Mouse (Mus musculus) lung, embryonic 14.5 days (tissue): ENCODE data around the gene Ncam1. TPM values are rescaled to one million over a fixed set of nuclear protein-coding genes. Genes with fewer than 3 reads are reported as not detected.
A peak's percentile ranks its signal among the peaks of the same experiment; 100 is the strongest.

Experiments
- ATAC-seq: fragments of 200-750 bp; cut with Nextera tagmentation; 2 replicates; pipeline ENCODE4 v1.8.0; 2017; ENCODE audit warnings: mild to moderate bottlenecking, moderate TSS enrichment, moderate library complexity; ENCODE audit not compliant: insufficient read depth
- DNase-seq: peaks from one replicate; pipeline ENCODE4 v3.0.0-alpha.2; 2015
- H3K27ac ChIP-seq: fragments of 300-500 bp; sonication (generic); 2 replicates; pipeline ENCODE4 v1.5.1; 2014; ENCODE audit warnings: low read depth, mild to moderate bottlenecking, moderate library complexity
- H3K27me3 ChIP-seq: fragments of 300-500 bp; sonication (generic); 2 replicates; pipeline ENCODE4 v1.6.1; 2014; ENCODE audit warnings: low read length, control low read depth; ENCODE audit not compliant: insufficient read depth
- H3K36me3 ChIP-seq: fragments of 300-500 bp; sonication (generic); 2 replicates; pipeline ENCODE4 v1.6.1; 2014; ENCODE audit warnings: control low read depth; ENCODE audit not compliant: insufficient read depth
- H3K4me1 ChIP-seq: fragments of 300-500 bp; sonication (generic); 2 replicates; pipeline ENCODE4 v1.6.1; 2014; ENCODE audit warnings: antibody characterized with exemption, control low read depth; ENCODE audit not compliant: insufficient read depth
- H3K4me2 ChIP-seq: fragments of 300-500 bp; sonication (generic); 2 replicates; pipeline ENCODE4 v1.6.1; 2014; ENCODE audit warnings: mild to moderate bottlenecking
- H3K4me3 ChIP-seq: fragments of 300-500 bp; sonication (generic); 2 replicates; pipeline ENCODE4 v1.5.1; 2014; ENCODE audit warnings: low read depth, low read length
- H3K9ac ChIP-seq: fragments of 300-500 bp; sonication (generic); 2 replicates; pipeline ENCODE4 v1.6.1; 2014
- H3K9me3 ChIP-seq: fragments of 300-500 bp; sonication (generic); 2 replicates; pipeline ENCODE4 v1.6.1; 2016; ENCODE audit warnings: low read depth, low read length, control low read depth
- CTCF ChIP-seq: IDR thresholded peaks from 2 replicates; pipeline ENCODE4 v1.5.1; 2016; ENCODE audit warnings: antibody characterized with exemption, low read depth
- WGBS: fragments of 180-500 bp; shearing (Covaris S2); extraction: QIAGEN DNeasy Blood & Tissue Kit; methylation state at CpG from one replicate; pipeline ENCODE4 v1.1.7; 2014; 5-methylcytosine and 5-hydroxymethylcytosine counted together
- polyA plus RNA-seq: library from polyadenylated mRNA; unstranded; fragments of >200 nt; fragmentation: Nextera tagmentation; extraction: Ambion mirVana; gene quantifications from 2 replicates; pipeline ENCODE4 v1.2.1, GENCODE M21; 2014

Ncam1 gene
- polyA plus RNA-seq, result 19.6 and 21.9 TPM in 2 replicates

- WGBS, result under 1% methylated on average over 23 of the region's 23 CpGs
- Histone ChIP-seq H3K36me3 (no peaks in the 10 kb centered on the region), H3K9ac (peak within 1 kb of the TSS; percentile 53), H3K27me3 (peaks cover 9% of the 10 kb centered on the region), H3K9me3 (no peaks in the 10 kb centered on the region), H3K4me1 (0 out of 2 replicates have a peak, but pooled peaks cover 3% of the 10 kb centered on the region), H3K4me2 (peak within 1 kb of the TSS; percentile 94), H3K4me3 (peak within 1 kb of the TSS; percentile 60), H3K27ac (peak within 1 kb of the TSS; percentile 21; the same call in 1 of the 2 replicates)
- ATAC-seq, result peak; percentile 60
- DNase-seq, result peak; percentile 95
- no peak for TF ChIP-seq CTCF
Observed at GRCm38 (mm10) chr9:49798806-49799205, at the start of gene Ncam1. Gene Ncam1, minus strand, starts transcription at chr9:49798925.

GRCm38 (mm10) chr9:49834013-49834412, 35.3 kb upstream of the Ncam1 start:
- ATAC-seq (no peak), DNase-seq (no peak)
- Histone ChIP-seq H3K4me3 (no peak overlapping the region), H3K4me1 (no peaks in the 10 kb centered on the region), H3K27me3 (no peaks in the 10 kb centered on the region), H3K4me2 (no peak overlapping the region), H3K9ac (no peak overlapping the region), H3K36me3 (no peaks in the 10 kb centered on the region), H3K9me3 (no peaks in the 10 kb centered on the region), H3K27ac (no peak overlapping the region)
- no peak for TF ChIP-seq CTCF
- whole genome bisulfite sequencing, result 95% methylated on average over 1 of the region's 1 CpGs

GRCm38 (mm10) chr9:49827671-49828070, 28.9 kb upstream of the Ncam1 start:
- ATAC-seq (no peak), DNase-seq (no peak)
- Histone ChIP-seq H3K4me1 (no peaks in the 10 kb centered on the region), H3K4me3 (no peak overlapping the region), H3K36me3 (no peaks in the 10 kb centered on the region), H3K9me3 (no peaks in the 10 kb centered on the region), H3K4me2 (no peak overlapping the region), H3K9ac (no peak overlapping the region), H3K27me3 (no peaks in the 10 kb centered on the region), H3K27ac (no peak overlapping the region)
- no peak for TF ChIP-seq CTCF
- 87% methylated on average over 8 of the region's 8 CpGs for WGBS

- no peaks in the 10 kb centered on the region for H3K4me1 ChIP-seq
- 57% methylated on average over 10 of the region's 10 CpGs for WGBS
- no peak overlapping the region for H3K4me3 ChIP-seq
- H3K27ac ChIP-seq, result no peak overlapping the region
- DNase-seq, result no peak
- H3K4me2 ChIP-seq, result no peak overlapping the region
- no peaks in the 10 kb centered on the region for H3K9me3 ChIP-seq
- H3K9ac ChIP-seq, result no peak overlapping the region
- no peak for ATAC-seq
- no peaks in the 10 kb centered on the region for H3K36me3 ChIP-seq
- no peaks in the 10 kb centered on the region for H3K27me3 ChIP-seq
- TF ChIP-seq CTCF, result no peak
Observed at GRCm38 (mm10) chr9:49816115-49816650, 17.5 kb upstream of the Ncam1 start.

GRCm38 (mm10) chr9:49814442-49814841, 15.7 kb upstream of the Ncam1 start:
- 76% methylated on average over 2 of the region's 2 CpGs for WGBS
- Histone ChIP-seq H3K36me3 (no peaks in the 10 kb centered on the region), H3K4me1 (no peaks in the 10 kb centered on the region), H3K9me3 (no peaks in the 10 kb centered on the region), H3K27me3 (no peaks in the 10 kb centered on the region), H3K9ac (no peak overlapping the region), H3K4me2 (no peak overlapping the region), H3K27ac (no peak overlapping the region), H3K4me3 (no peak overlapping the region)
- DNase-seq (no peak), ATAC-seq (no peak)
- no peak for TF ChIP-seq CTCF

- WGBS, result 45% methylated on average over 3 of the region's 3 CpGs
Observed at GRCm38 (mm10) chr9:49803222-49803621, 4.5 kb upstream of the Ncam1 start.

GRCm38 (mm10) chr9:49797821-49798571, 729 bp downstream of the Ncam1 start:
- H3K4me1 ChIP-seq, result 0 out of 2 replicates have a peak, but pooled peaks cover 3% of the 10 kb centered on the region
- H3K27ac ChIP-seq, result peak overlapping the region; percentile 26; the same call in 1 of the 2 replicates
- peak overlapping the region; percentile 94 for H3K4me2 ChIP-seq
- DNase-seq, result peak; percentile 70
- peak overlapping the region; percentile 60 for H3K4me3 ChIP-seq
- WGBS, result under 1% methylated on average over 57 of the region's 58 CpGs
- peak overlapping the region; percentile 53 for H3K9ac ChIP-seq
- no peak for TF ChIP-seq CTCF
- peak; percentile 37 for ATAC-seq
- H3K9me3 ChIP-seq, result no peaks in the 10 kb centered on the region
- no peaks in the 10 kb centered on the region for H3K36me3 ChIP-seq
- peaks cover 9% of the 10 kb centered on the region for H3K27me3 ChIP-seq

More at GRCm38 (mm10) chr9:49803222-49803621, 4.5 kb upstream of the Ncam1 start:
- no peak overlapping the region for H3K4me2 ChIP-seq
- no peak for TF ChIP-seq CTCF
- H3K4me1 ChIP-seq, result no peaks in the 10 kb centered on the region
- no peaks in the 10 kb centered on the region for H3K36me3 ChIP-seq
- no peak overlapping the region for H3K27ac ChIP-seq
- no peak overlapping the region for H3K4me3 ChIP-seq
- DNase-seq (no peak), ATAC-seq (no peak)
- no peaks in the 10 kb centered on the region for H3K9me3 ChIP-seq
- H3K9ac ChIP-seq, result no peak overlapping the region
- no peaks in the 10 kb centered on the region; the same call in 1 of the 2 replicates for H3K27me3 ChIP-seq
